Mouse (Mus musculus) layer of hippocampus, adult 2 months (tissue): ENCODE measurements at regions not wholly inside any gene's neighbourhood (a gene's known extent, or its start where the extent isn't known, plus 50 kb on each side); places are given as distances from the start of the nearest gene placed in this dataset.
A peak's percentile ranks its signal among the peaks of the same experiment; 100 is the strongest.
"Not testable (repeated sequence)": the region's sequence is repeated elsewhere in the genome, so short reads cannot be mapped to it uniquely, and the experiment has no call there.

Experiments
- DNase-seq, 2 experiments: peaks; one replicate each; pipeline ENCODE4 v3.0.0; 2022; ENCODE audit warnings: low spot score in 2 of 2
- H3K27ac ChIP-seq: fragments of 200-600 bp; 2 replicates; pipeline ENCODE4 v1.8.1; 2022
- H3K4me3 ChIP-seq: fragments of 200-600 bp; 2 replicates; pipeline ENCODE4 v1.8.1; 2022; ENCODE audit warnings: mild to moderate bottlenecking
- CTCF ChIP-seq: fragments of 200-600 bp; conservative IDR thresholded peaks from 2 replicates; pipeline ENCODE4 v1.8.1; 2022; ENCODE audit warnings: antibody characterized with exemption, mild to moderate bottlenecking, moderate library complexity

GRCm38 (mm10) chr1:101524447-101524846 lies 1751.9 kb downstream of the Cntnap5b start:
- Histone ChIP-seq H3K4me3 (no peak overlapping the region), H3K27ac (no peak overlapping the region)
- no peak for TF ChIP-seq CTCF
- DNase-seq = no peak

DNA sequence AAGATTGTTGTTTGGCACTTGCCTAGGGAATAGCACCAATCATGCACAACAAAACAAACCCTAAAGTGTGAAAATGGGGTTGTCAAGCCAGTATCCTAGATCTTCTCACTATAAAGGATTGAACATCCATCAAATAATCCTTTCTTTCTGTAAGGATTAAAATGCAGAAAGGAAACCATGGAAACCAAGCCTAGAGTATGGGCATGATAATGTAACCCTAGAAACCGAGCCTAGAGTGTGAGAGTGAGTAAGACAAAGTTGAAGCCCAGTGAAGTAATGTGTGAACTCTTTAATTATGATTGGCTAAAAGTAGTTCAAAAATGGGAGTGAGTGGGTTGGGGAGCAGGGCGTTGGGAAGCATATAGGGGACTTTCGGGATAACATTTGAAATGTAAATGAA lies 1757.4 kb downstream of the Cntnap5b start:
- no peak overlapping the region for H3K4me3 ChIP-seq
- DNase-seq = no peak
- no peak overlapping the region for H3K27ac ChIP-seq
- TF ChIP-seq CTCF = no peak

DNA sequence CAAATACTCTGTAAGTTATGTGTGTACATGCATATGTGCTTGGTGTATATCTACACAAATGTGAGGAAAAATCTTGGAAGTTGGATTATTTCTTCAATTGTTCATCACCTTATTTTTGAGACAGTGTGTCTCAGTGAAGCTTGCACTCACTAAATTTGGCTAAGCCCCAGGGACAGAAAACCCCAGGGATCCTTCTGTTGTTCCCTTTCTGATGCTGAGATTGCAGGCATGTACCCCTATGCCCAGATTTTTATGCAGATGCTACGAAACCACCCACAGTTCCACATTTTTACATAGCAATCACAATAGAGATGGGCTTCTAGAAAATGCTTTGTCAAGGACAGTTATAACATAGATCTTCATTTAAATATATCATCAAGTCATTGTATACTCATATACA lies 1799.7 kb downstream of the Cntnap5b start:
- DNase-seq = peak; percentile 68 to 73
- no peak overlapping the region for H3K4me3 ChIP-seq
- H3K27ac ChIP-seq = peak overlapping the region; percentile 72; the same call in 1 of the 2 replicates
- TF ChIP-seq CTCF = no peak

DNA sequence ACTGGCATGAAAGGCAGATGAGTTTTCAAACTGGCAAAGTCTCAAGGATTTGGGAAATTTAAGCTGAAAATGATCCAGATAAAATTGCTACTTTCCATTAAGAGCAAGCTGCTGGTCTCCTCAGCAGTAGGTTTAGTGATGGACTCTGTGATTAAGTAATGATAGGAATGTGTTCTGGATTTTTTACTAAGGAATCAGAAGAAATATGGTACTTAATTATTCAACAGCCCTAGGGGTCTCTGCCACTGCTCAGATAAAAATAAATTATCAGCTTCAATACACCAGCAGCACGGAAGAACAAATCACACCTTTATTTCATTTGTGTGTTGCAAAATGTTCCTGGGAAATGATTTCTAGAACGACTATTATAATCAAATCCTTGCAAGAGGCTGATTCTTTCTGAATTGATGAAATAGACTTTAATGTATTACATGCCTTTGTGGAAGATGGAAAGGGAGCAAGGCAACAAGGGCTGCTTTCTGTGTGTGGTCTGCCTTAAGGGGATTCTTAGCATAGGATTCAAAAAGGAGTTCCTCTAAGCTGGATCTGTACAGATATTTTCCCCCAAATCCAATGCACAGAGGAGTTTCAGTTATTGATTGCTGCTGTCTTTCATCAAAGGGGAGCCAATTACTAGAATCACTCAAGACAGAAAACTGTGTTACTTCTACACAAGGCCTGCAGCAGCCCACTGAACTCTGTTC lies 1812.9 kb downstream of the Cntnap5b start:
- H3K27ac ChIP-seq = no peak overlapping the region
- TF ChIP-seq CTCF = no peak
- H3K4me3 ChIP-seq = no peak overlapping the region
- DNase-seq = peak in 1 of 2 experiments; percentile 3

DNA sequence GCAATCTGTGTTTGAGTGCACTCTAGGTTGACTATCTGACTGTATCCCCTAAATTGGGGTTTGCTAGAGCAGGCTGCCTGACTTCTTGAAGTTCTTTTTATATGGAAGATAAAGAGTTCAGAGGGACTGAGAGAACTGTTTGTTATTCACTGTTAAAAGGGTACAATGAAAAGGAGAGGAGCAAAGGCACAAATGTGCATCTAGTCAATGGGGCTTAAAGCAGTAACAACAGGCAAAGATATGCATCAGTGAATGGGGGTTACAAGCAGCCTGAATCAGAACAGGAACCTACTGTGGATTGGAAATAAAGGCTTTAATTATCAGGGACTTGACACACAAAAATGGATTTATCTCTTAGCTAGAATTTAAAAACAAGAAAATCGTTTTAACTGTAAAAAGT lies 1855.9 kb downstream of the Cntnap5b start:
- Histone ChIP-seq H3K4me3 (no peak overlapping the region), H3K27ac (no peak overlapping the region)
- DNase-seq = no peak
- TF ChIP-seq CTCF = no peak

GRCm38 (mm10) chr1:101629006-101629405 lies 1856.4 kb downstream of the Cntnap5b start:
- DNase-seq = no peak
- TF ChIP-seq CTCF = peak; percentile 16; the same call in 1 of the 2 replicates
- H3K4me3 ChIP-seq = no peak overlapping the region
- H3K27ac ChIP-seq = no peak overlapping the region

- not testable (repeated sequence) for H3K27ac ChIP-seq, H3K4me3 ChIP-seq, DNase-seq
Measured at GRCm38 (mm10) chr1:101664287-101664686, 1891.7 kb downstream of the Cntnap5b start.

- no peak for TF ChIP-seq CTCF
- Histone ChIP-seq H3K27ac (no peak overlapping the region), H3K4me3 (no peak overlapping the region)
- no peak for DNase-seq
Measured at GRCm38 (mm10) chr1:101683772-101684434, 1911.3 kb downstream of the Cntnap5b start.

GRCm38 (mm10) chr1:101684983-101685382 lies 1912.4 kb downstream of the Cntnap5b start:
- DNase-seq = no peak
- TF ChIP-seq CTCF = no peak
- no peak overlapping the region for H3K27ac ChIP-seq
- no peak overlapping the region for H3K4me3 ChIP-seq
